23 mouse cellular contexts compared by ENCODE assay signal in the genomic region with DNA sequence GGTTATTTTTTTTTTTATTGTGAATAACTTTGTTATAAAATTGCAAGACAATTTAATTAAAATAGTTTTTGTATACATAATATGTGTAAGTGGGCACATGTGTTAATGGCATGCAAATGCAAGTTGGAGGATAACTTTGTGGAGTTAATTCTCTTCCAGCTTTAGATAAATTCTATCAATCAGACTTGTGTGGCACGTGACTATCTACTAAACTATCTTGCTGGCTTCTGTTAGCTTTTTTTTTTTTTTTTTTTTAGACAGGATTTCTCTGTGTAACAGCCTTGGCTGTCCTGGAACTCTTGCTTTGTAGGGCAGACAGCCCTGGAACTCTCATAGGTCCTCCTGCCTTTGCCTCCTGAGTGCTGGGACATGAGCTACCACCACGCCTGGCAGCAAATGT. TPM values are rescaled to one million over a fixed set of nuclear protein-coding genes. Genes with fewer than 3 reads are reported as not detected.
"Had no signal": no experiment of that assay in that cellular context is flagged by ENCODE, and none has a peak within 500 bp of the region (broad histone marks: within the 10 kb centered on the region; RNA-seq: fewer than 3 reads in every experiment).

No protein-coding gene starts in this region.

- H3K9ac ChIP-seq: neural tube, embryonic 15.5 days; stomach, embryonic 15.5 days had no signal

- H3K4me3 ChIP-seq: neural tube, embryonic 15.5 days; stomach, embryonic 15.5 days had no signal

- H3K4me2 ChIP-seq: neural tube, embryonic 15.5 days; stomach, embryonic 15.5 days had no signal

- H3K9me3 ChIP-seq: neural tube, embryonic 15.5 days; stomach, embryonic 15.5 days had no signal

- H3K27me3 ChIP-seq: neural tube, embryonic 15.5 days; stomach, embryonic 15.5 days had no signal

- H3K4me1 ChIP-seq: neural tube, embryonic 15.5 days; stomach, embryonic 15.5 days had no signal

- H3K36me3 ChIP-seq: neural tube, embryonic 15.5 days; stomach, embryonic 15.5 days had no signal

- H3K27ac ChIP-seq: neural tube, embryonic 15.5 days; stomach, embryonic 15.5 days; stomach, postnatal 0 days had no signal

- DNase-seq: retina, postnatal 1 day; right cerebral cortex, adult 18-20 months; right cerebral cortex, postnatal 14 days; right cerebral cortex, postnatal 25 days; right cerebral cortex, postnatal 4 days; spleen, adult 18-20 months; thymus, adult 18-20 months; thymus, adult 2 months; thymus, postnatal 14 days; thymus, postnatal 25 days; thymus, postnatal 36 days; thymus, postnatal 4 days had no signal

RNA-seq across cellular contexts. Expression of a gene that starts 4.9 kb away (rescaled TPM):
- total RNA-seq: neutrophil, adult 5-6 weeks had no signal
- polyA plus RNA-seq: neural tube, embryonic 14.5 days; small intestine, adult 2 months; spleen, adult 2 months; stomach, embryonic 14.5 days; stomach, embryonic 15.5 days; stomach, embryonic 16.5 days; testis, adult 2 months; urinary bladder, adult 2 months had no signal
